Mouse (Mus musculus) C2C12 (cell line): ENCODE measurements around the gene Bid.

Source experiments
- CTCF ChIP-seq: IDR thresholded peaks from one replicate; pipeline ENCODE4 v1.5.1; 2011; ENCODE audit not compliant: control insufficient read depth, insufficient read depth, insufficient read length
- MAX ChIP-seq: IDR thresholded peaks from one replicate; pipeline ENCODE4 v1.6.1; 2011; ENCODE audit warnings: mild to moderate bottlenecking, control low read depth

DNA sequence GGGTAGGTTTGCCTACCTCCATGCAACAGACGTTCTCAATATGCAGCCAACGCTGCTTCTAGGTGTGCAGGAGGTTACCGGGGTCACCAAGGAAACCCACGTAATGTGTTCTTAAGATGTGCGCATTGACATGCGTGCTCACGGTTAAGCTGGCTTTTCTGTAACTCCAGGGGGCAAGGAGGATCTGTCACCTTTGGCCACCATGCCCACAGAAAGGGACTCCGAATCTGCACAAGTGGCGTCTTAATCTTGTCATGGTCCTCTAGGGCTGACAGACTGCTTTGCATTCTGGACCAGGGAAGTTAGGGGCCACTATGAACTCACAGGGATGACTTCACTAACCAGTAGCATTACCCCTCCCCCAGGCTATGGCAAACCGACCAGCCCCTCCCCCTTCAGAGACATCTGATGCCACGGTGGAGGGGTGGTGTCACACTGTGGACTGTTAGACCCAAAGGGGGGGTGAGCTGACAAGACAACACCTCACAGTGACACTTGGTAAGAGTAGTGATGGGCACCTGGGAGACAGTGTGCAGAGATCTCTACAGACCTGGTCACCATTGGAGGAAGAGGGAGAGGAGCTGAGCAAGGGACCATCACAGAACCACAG, 21.5 kb upstream of the Bid start:
- TF ChIP-seq CTCF = no peak
- TF ChIP-seq MAX = no peak
